Mouse (Mus musculus): ENCODE measurements around the gene Cdc42ep4.

GRCm38 (mm10) chr11:113778733-113779679 lies 27.3 kb upstream of the Cdc42ep4 start:
- no peak for TF ChIP-seq CTCF (IDR thresholded peaks at IDR 0.05; ENCODE audit: low read depth, low read length)
- no peak for TF ChIP-seq GATA1 (IDR thresholded peaks at IDR 0.05; ENCODE audit: borderline replicate concordance, low read length)
